Mouse (Mus musculus) megakaryocyte, embryonic 14.5 days (primary cell): ENCODE results near the gene Med29.

ENCODE experiments used
- FLI1 ChIP-seq: IDR thresholded peaks from 2 replicates; pipeline ENCODE4 v1.6.1; 2012; ENCODE audit warnings: low read length, inconsistent platforms, mixed read lengths
- GATA1 ChIP-seq: IDR thresholded peaks from 3 replicates; pipeline ENCODE4 v1.6.1; 2012; ENCODE audit warnings: mixed read lengths, low read length, inconsistent platforms, borderline replicate concordance

GRCm38 (mm10) chr7:28381017-28381790, 11.3 kb downstream of the Med29 start:
- no peak for TF ChIP-seq GATA1
- no peak for TF ChIP-seq FLI1
